Mouse (Mus musculus) C2C12 (cell line): ENCODE measurements around the gene Cuedc1.

Experiments
- CTCF ChIP-seq: IDR thresholded peaks from one replicate; pipeline ENCODE4 v1.5.1; 2011; ENCODE audit not compliant: control insufficient read depth, insufficient read depth, insufficient read length
- MAX ChIP-seq: IDR thresholded peaks from one replicate; pipeline ENCODE4 v1.6.1; 2011; ENCODE audit warnings: mild to moderate bottlenecking, control low read depth
- MYOD1 ChIP-seq: IDR thresholded peaks from one replicate; pipeline ENCODE4 v1.6.1; 2011; ENCODE audit warnings: low read depth; ENCODE audit not compliant: control insufficient read depth, insufficient read length
- MYOG ChIP-seq: IDR thresholded peaks from one replicate; pipeline ENCODE4 v1.6.1; 2011; ENCODE audit not compliant: control insufficient read depth, insufficient read length; ENCODE audit errors: extremely low read depth

DNA sequence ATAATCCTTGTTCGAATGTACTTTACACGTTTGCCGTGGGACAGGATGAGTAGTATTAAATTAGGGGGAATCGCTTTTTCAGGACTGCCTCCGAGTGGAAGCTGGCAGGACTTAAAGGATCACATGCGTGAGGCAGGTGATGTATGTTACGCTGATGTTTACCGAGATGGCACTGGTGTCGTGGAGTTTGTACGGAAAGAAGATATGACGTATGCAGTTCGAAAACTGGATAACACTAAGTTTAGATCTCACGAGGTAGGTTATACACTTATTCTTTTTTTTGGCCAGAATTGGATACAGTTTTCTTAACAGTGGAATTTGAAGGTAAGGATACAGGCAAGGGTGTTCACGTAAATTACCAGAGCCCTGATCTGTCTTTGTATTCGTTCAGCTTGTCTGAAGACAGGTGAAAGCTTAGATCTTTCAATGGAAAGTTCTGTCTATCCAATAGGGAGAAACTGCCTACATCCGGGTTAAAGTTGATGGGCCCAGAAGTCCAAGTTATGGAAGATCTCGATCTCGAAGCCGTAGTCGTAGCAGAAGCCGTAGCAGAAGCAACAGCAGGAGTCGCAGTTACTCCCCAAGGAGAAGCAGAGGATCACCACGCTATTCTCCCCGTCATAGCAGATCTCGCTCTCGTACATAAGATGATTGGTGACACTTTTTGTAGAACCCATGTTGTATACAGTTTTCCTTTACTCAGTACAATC lies 48.7 kb upstream of the Cuedc1 start:
- TF ChIP-seq MYOG: no peak
- no peak for TF ChIP-seq CTCF
- TF ChIP-seq MYOD1: no peak
- TF ChIP-seq MAX: no peak
